Mouse (Mus musculus): ENCODE measurements at regions not wholly inside any gene's neighbourhood (a gene's known extent, or its start where the extent isn't known, plus 50 kb on each side); places are given as distances from the start of the nearest gene placed in this dataset.

GRCm38 (mm10) chr6:17400147-17400546 is 63.5 kb upstream of the Met start:
- CTCF ChIA-PET, result interaction anchor here in 1 of 4 experiments (0.6 kb wide), 1 partner anchor 13 kb away, joined by 3 read pairs; no protein-coding TSS in a partner anchor
- POLR2A ChIA-PET, result no interaction called here

GRCm38 (mm10) chr6:17408094-17408493 is 55.5 kb upstream of the Met start:
- CTCF ChIA-PET, result no interaction called here
- POLR2A ChIA-PET, result no interaction called here

DNA sequence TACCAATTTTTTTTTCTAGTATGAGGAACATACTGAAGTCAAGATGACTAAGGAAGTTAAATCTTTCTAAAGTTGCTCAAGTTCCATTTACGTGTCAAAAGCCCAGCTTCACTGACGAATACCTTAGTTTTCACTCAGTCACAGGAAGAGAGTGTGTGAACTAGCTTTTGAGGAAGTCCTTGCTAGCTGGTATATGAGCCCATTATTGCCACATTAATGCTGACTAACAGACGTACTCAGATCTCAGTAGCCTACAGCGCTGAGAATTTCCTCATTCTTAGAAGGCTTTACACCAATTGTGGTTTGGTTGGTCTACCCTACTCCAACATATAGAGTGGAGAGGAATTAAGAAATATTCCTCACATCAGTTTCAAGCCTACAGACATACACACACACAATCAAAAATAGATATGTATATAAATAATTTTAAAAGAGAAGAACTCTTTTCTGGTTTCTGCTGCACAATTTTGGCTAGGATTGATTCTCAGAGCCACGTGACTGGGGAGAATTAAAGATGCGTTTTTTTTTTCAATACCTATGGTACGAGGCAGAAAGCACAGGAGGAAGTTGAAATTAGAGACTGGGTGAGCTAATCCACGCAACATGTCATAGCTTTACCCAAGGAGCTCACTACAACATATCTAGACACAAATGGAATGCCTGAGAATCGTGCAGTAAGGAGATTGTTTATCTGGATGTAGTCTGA is 53.7 kb upstream of the Met start:
- ChIA-PET CTCF (no interaction called here), POLR2A (no interaction called here)

GRCm38 (mm10) chr6:17410409-17410722 is 53.2 kb upstream of the Met start:
- CTCF ChIA-PET, result no interaction called here
- POLR2A ChIA-PET, result no interaction called here

Measured in embryonic stem cell, embryonic (primary cell).